Mouse (Mus musculus) stomach, postnatal 0 days (tissue): ENCODE measurements around the gene Paox.
A peak's percentile ranks its signal among the peaks of the same experiment; 100 is the strongest.

Experiments used
- CTCF ChIP-seq: IDR thresholded peaks from 2 replicates; pipeline ENCODE4 v1.5.1; 2016; ENCODE audit warnings: antibody characterized with exemption, low read depth, mild to moderate bottlenecking, moderate library complexity
- EP300 ChIP-seq: optimal IDR thresholded peaks from 2 replicates; pipeline ENCODE3; 2016; ENCODE audit warnings: antibody characterized with exemption

DNA sequence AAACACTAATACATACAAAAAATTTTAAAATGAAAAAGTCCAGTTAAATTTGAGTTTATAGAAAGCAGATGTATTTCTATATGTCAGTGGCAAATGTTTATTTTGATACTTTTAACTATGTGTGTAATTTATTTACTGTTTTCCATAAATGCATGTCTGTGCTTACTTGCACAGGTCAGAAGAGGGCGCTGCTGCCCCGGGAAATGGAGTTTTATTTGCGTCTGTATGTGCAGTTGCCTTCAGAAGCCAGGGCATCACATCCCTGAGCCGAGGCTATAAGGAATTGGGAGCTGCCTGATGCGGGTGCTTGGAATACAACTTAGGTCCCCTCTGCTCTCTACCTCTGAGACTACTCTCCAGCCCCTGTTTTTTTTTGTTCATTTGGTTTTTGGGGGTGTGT is 36.9 kb upstream of the Paox start:
- TF ChIP-seq CTCF (peak; percentile 90), EP300 (no peak)
